Mouse (Mus musculus) left cerebral cortex, adult 11 months (tissue): ENCODE measurements around the gene Igf2bp2.

Experiments
- DNase-seq: peaks from one replicate; pipeline ENCODE4 v3.0.0; 2022; ENCODE audit warnings: low spot score

Gene Igf2bp2

DNA sequence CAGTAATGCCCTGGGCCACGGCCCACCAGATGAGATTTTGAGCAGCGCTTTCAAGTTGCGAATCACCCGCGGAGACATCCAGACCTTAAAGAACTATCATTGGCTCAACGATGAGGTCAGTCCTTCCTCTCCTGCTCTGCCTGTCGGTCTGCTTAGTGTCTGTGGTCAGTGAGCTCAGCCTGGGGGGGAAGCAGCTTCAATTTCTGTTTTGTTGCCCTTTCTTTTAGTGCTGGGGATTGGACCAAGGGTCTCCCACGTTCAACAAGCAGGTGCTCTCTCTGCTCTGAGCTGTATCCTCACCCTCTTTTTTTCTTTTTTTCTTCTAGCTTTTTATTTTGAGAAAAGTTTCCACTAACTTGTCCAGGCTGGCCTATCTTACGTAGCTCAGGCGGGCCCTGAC, 124.5 kb downstream of the Igf2bp2 start:
- DNase-seq: no peak

GRCm38 (mm10) chr16:22027474-22027873, 135.6 kb downstream of the Igf2bp2 start:
- DNase-seq: no peak

DNA sequence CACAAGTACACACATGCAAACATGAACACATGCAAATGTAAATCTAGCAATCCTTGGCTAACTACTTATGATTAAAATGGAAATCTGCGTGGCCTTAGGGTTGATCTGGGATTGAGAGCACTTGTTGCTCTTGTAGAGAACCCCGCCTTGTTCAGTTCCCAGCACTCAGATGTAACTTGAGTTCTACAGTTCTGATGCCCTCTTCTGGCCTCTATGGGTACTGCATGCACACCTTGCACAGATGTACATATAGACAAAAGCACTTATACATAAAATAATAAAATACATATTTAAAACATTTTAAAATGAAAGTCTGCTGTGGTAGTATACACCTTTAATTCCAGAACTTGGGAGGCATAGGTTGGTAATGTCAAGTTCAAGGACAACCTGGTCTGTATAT, 141.0 kb downstream of the Igf2bp2 start:
- DNase-seq: no peak

DNA sequence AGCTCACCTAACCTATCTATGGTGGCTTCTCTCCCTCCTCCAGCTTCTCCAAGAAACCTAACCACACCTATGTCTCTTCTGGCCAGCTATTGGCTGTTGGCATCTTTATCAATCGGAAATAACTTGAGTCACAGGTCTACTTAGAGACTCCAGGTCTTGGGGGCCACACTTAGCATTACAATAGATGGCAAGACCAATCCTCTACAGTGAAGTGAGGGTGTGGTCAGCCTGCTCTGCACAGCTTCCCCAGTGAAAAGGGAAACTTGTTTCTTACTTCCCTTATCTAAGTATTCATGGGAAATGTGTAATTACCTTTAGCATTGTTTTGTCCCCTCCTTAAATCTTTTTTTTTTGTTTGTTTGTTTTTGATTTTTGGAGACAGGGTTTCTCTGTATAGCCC, 147.5 kb downstream of the Igf2bp2 start:
- no peak for DNase-seq

DNA sequence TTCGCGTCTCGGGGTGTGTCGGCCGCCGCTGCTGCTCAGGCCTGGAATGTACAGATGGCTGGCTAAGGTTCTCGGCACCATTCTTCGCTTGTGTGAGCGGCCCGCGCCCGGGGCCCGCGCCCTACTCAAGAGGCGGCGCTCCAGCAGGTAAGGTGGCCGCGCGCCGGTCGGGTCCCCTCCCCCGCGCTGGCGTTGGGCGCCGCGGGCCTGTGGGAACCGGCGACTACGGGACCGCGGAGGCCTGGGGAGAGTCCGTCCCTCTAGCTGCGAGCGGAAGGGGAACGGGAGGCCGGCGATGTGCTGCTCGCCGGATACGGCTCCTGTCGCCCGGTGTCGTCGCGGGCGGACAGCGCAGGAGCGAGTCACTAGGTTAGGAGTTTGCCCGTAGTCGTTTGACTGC, 153.5 kb downstream of the Igf2bp2 start:
- no peak for DNase-seq

- DNase-seq: peak; percentile 100
Measured at GRCm38 (mm10) chr16:22009099-22009584, 154.0 kb downstream of the Igf2bp2 start, which contains the start of gene Senp2. Senp2 (plus strand) TSS chr16:22009484.
